Mouse (Mus musculus): ENCODE data around the gene Fam89a.

GRCm38 (mm10) chr8:124700271-124700670, 51.4 kb downstream of the Fam89a start:
- no peak for TF ChIP-seq CTCF (IDR thresholded peaks at IDR 0.05; ENCODE audit: control insufficient read depth, insufficient read depth, low read length)
- no peak for TF ChIP-seq POLR2A (IDR thresholded peaks at IDR 0.05; ENCODE audit: borderline replicate concordance, control insufficient read depth, low read depth, low read length)
